Mouse (Mus musculus): ENCODE measurements around the gene Tpm4. TPM values are rescaled to one million over a fixed set of nuclear protein-coding genes. Genes with fewer than 3 reads are reported as not detected.

Gene Tpm4
- polyA plus RNA-seq, 1 experiment = 55.7 TPM

GRCm38 (mm10) chr8:72151418-72152078 is 16.8 kb downstream of the Tpm4 start:
- WGBS = 81% methylated on average over 3 of the region's 3 CpGs
- Histone ChIP-seq H3K36me3 (ENCODE audit: control insufficient read depth, insufficient read depth, low read length) (peaks cover 3% of the 10 kb centered on the region), H3K27me3 (replicated peaks; ENCODE audit: control insufficient read depth, insufficient read depth, low read length) (no peaks in the 10 kb centered on the region), H3K27ac (ENCODE audit: insufficient read depth, low read depth, low read length) (no peak overlapping the region), H3K4me3 (ENCODE audit: insufficient read depth, low read depth, low read length) (no peak overlapping the region), H3K4me1 (ENCODE audit: control insufficient read depth, insufficient read depth, low read length) (0 out of 2 replicates have a peak, but pooled peaks cover 3% of the 10 kb centered on the region)
- no peak for DNase-seq
- TF ChIP-seq POLR2A (IDR thresholded peaks at IDR 0.05; ENCODE audit: low read depth, low read length) (no peak), CTCF (conservative IDR thresholded peaks at IDR 0.05; ENCODE audit: insufficient read depth, insufficient read length, low read depth, low read length) (no peak)

DNA sequence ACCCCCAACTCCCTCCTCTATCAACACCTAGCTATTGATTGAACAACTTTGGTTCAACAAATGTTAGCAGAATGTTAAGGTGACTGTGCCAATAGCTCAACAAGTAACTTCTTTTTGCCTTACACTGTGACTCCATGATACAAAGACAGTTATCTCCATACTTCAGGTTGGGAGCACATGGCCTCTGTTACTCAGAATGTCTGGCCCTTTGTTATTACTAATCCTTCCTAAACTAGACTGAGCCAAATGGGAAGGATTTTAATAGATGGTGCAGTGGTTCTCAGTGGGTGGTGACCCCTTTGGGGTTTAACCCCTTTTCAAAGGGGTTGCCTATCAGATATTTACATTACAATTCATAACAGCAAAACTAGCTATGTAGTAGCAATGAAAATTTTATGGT is 18.6 kb downstream of the Tpm4 start:
- Histone ChIP-seq H3K4me3 (ENCODE audit: insufficient read depth, low read depth, low read length) (no peak overlapping the region), H3K27ac (ENCODE audit: insufficient read depth, low read depth, low read length) (no peak overlapping the region), H3K36me3 (ENCODE audit: control insufficient read depth, insufficient read depth, low read length) (peaks cover 1% of the 10 kb centered on the region), H3K4me1 (ENCODE audit: control insufficient read depth, insufficient read depth, low read length) (no peaks in the 10 kb centered on the region), H3K27me3 (replicated peaks; ENCODE audit: control insufficient read depth, insufficient read depth, low read length) (no peaks in the 10 kb centered on the region)
- DNase-seq = no peak
- TF ChIP-seq CTCF (conservative IDR thresholded peaks at IDR 0.05; ENCODE audit: insufficient read depth, insufficient read length, low read depth, low read length) (no peak), POLR2A (IDR thresholded peaks at IDR 0.05; ENCODE audit: low read depth, low read length) (no peak)

- Histone ChIP-seq H3K4me1 (ENCODE audit: control insufficient read depth, insufficient read depth, low read length) (peaks cover 15% of the 10 kb centered on the region), H3K27ac (ENCODE audit: insufficient read depth, low read depth, low read length) (no peak overlapping the region), H3K36me3 (ENCODE audit: control insufficient read depth, insufficient read depth, low read length) (no peaks in the 10 kb centered on the region), H3K27me3 (replicated peaks; ENCODE audit: control insufficient read depth, insufficient read depth, low read length) (no peaks in the 10 kb centered on the region), H3K4me3 (ENCODE audit: insufficient read depth, low read depth, low read length) (no peak overlapping the region)
- no peak for DNase-seq
- WGBS = 89% methylated on average over 2 of the region's 2 CpGs
- no peak for TF ChIP-seq POLR2A (IDR thresholded peaks at IDR 0.05; ENCODE audit: low read depth, low read length)
- no peak for TF ChIP-seq CTCF (conservative IDR thresholded peaks at IDR 0.05; ENCODE audit: insufficient read depth, insufficient read length, low read depth, low read length)
These were observed 23.3 kb downstream of the Tpm4 start for GRCm38 (mm10) chr8:72158096-72158495.

DNA sequence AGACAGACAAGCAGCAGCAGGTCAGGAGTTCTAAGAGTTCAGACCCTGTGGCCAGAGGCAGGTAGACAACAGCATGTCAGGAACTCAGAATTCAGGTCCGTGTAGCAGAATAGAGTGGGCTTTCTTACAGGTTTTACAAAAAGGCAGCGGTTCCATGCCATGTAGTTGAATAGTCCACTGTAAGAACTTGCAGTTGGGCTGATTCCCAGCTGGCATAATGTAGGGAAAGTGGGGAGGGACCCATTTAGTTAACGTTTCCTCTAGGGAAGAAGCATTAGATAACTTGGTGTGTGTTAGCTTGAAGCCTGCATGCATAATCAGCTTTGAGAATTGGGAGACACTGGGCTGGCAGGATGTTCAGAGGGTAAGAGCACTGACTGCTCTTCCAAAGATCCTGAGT is 24.0 kb downstream of the Tpm4 start:
- Histone ChIP-seq H3K27ac (ENCODE audit: insufficient read depth, low read depth, low read length) (no peak overlapping the region), H3K4me3 (ENCODE audit: insufficient read depth, low read depth, low read length) (no peak overlapping the region), H3K36me3 (ENCODE audit: control insufficient read depth, insufficient read depth, low read length) (no peaks in the 10 kb centered on the region), H3K27me3 (replicated peaks; ENCODE audit: control insufficient read depth, insufficient read depth, low read length) (no peaks in the 10 kb centered on the region), H3K4me1 (ENCODE audit: control insufficient read depth, insufficient read depth, low read length) (peaks cover 15% of the 10 kb centered on the region)
- TF ChIP-seq CTCF (conservative IDR thresholded peaks at IDR 0.05; ENCODE audit: insufficient read depth, insufficient read length, low read depth, low read length) (no peak), POLR2A (IDR thresholded peaks at IDR 0.05; ENCODE audit: low read depth, low read length) (no peak)
- no peak for DNase-seq
- WGBS = 80% methylated on average over 3 of the region's 3 CpGs

GRCm38 (mm10) chr8:72160007-72160406 is 25.2 kb downstream of the Tpm4 start:
- H3K27me3 ChIP-seq (replicated peaks; ENCODE audit: control insufficient read depth, insufficient read depth, low read length) = no peaks in the 10 kb centered on the region
- 45% methylated on average over 3 of the region's 3 CpGs for WGBS
- H3K27ac ChIP-seq (ENCODE audit: insufficient read depth, low read depth, low read length) = no peak overlapping the region
- TF ChIP-seq POLR2A (IDR thresholded peaks at IDR 0.05; ENCODE audit: low read depth, low read length) = no peak
- TF ChIP-seq CTCF (conservative IDR thresholded peaks at IDR 0.05; ENCODE audit: insufficient read depth, insufficient read length, low read depth, low read length) = no peak
- H3K36me3 ChIP-seq (ENCODE audit: control insufficient read depth, insufficient read depth, low read length) = no peaks in the 10 kb centered on the region
- no peak overlapping the region for H3K4me3 ChIP-seq (ENCODE audit: insufficient read depth, low read depth, low read length)
- DNase-seq = no peak
- peaks cover 15% of the 10 kb centered on the region for H3K4me1 ChIP-seq (ENCODE audit: control insufficient read depth, insufficient read depth, low read length)

GRCm38 (mm10) chr8:72160707-72161697 is 26.2 kb downstream of the Tpm4 start, which contains the start of gene Rab8a:
TSS of gene Rab8a (plus strand) at chr8:72161200.
- Histone ChIP-seq H3K4me1 (ENCODE audit: control insufficient read depth, insufficient read depth, low read length) (peaks cover 15% of the 10 kb centered on the region), H3K36me3 (ENCODE audit: control insufficient read depth, insufficient read depth, low read length) (no peaks in the 10 kb centered on the region), H3K27ac (ENCODE audit: insufficient read depth, low read depth, low read length) (peak within 1 kb of the TSS; percentile 71; the same call in 1 of the 2 replicates), H3K4me3 (ENCODE audit: insufficient read depth, low read depth, low read length) (peak within 1 kb of the TSS; percentile 91), H3K27me3 (replicated peaks; ENCODE audit: control insufficient read depth, insufficient read depth, low read length) (no peaks in the 10 kb centered on the region)
- DNase-seq = peak; percentile 100
- under 1% methylated on average over 82 of the region's 82 CpGs for WGBS
- TF ChIP-seq POLR2A (IDR thresholded peaks at IDR 0.05; ENCODE audit: low read depth, low read length) (peak; percentile 73), CTCF (conservative IDR thresholded peaks at IDR 0.05; ENCODE audit: insufficient read depth, insufficient read length, low read depth, low read length) (no peak)

- Histone ChIP-seq H3K36me3 (ENCODE audit: control insufficient read depth, insufficient read depth, low read length) (no peaks in the 10 kb centered on the region), H3K27ac (ENCODE audit: insufficient read depth, low read depth, low read length) (no peak overlapping the region), H3K4me3 (ENCODE audit: insufficient read depth, low read depth, low read length) (no peak overlapping the region), H3K27me3 (replicated peaks; ENCODE audit: control insufficient read depth, insufficient read depth, low read length) (no peaks in the 10 kb centered on the region), H3K4me1 (ENCODE audit: control insufficient read depth, insufficient read depth, low read length) (peaks cover 15% of the 10 kb centered on the region)
- DNase-seq = no peak
- TF ChIP-seq POLR2A (IDR thresholded peaks at IDR 0.05; ENCODE audit: low read depth, low read length) (no peak), CTCF (conservative IDR thresholded peaks at IDR 0.05; ENCODE audit: insufficient read depth, insufficient read length, low read depth, low read length) (no peak)
These were observed 28.0 kb downstream of the Tpm4 start for GRCm38 (mm10) chr8:72162821-72163220.
